Mouse (Mus musculus) adrenal gland, postnatal 36 days (tissue): ENCODE data around the gene Etnk1. TPM values are rescaled to one million over a fixed set of nuclear protein-coding genes. Genes with fewer than 3 reads are reported as not detected.
"Not testable (repeated sequence)": the region's sequence is repeated elsewhere in the genome, so short reads cannot be mapped to it uniquely, and the experiment has no call there.

Source experiments
- DNase-seq, 2 experiments: peaks; one replicate each; pipeline ENCODE4 v3.0.0; 2021; ENCODE audit warnings: mixed read lengths in 1 of 2
- total RNA-seq, 2 experiments: library from RNA; stranded (reverse); gene quantifications; 2 replicates each; pipeline ENCODE4 v1.2.3; 2021

Etnk1 gene
- total RNA-seq, 2 experiments from 2014 or later: 115 to 119 TPM

DNA sequence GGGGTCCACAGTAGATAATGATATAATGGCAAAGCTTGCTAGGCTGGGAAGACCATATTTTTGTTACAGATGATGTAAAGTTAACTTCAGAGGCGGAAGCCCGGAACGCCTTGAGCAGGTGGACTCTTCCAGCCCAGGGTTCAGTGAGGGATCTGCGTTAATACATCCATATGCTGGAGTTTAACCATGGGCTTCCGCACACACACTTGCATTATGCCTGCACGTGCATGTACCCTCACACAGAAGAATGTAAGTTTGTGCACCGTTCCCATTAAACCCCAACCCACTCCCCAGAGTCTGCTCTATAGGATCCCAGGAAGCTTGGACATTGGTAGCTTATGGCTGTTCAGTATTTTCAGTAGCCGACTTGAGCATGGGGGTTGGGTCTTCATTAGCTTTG is 4.0 kb downstream of the Etnk1 start:
- DNase-seq: no peak

DNA sequence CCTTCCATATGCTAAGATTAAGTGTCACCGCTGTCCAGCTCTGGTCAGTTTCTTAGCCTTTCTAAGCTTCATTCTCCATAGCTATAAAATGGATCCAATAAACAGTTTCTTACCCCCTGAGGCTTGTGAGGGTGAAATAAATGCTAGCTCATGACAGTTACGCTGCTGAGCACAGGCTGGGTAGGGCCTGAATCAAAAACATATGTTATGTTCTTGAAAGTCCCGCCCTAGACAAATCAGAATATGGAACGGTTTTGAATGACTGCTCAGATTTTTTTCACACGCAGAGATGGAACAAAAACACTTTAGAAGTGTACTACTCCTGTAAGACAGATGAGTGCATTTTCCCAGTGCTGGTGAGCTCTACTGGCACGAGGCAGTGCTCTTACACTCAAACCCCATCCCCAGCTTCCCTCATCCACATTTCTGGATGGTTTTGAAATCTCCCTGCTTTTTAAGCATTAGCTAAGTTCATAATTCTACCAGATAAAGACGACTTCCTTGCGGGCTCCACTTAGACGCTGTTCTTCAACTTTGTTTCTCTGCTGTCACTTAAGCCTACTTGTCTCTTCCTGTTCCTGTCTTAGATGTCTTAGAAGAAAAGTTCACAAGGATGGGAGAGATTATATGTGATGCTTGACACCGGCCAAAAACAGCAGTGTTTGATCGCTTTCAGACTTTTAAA is 4.9 kb downstream of the Etnk1 start:
- DNase-seq: no peak

DNA sequence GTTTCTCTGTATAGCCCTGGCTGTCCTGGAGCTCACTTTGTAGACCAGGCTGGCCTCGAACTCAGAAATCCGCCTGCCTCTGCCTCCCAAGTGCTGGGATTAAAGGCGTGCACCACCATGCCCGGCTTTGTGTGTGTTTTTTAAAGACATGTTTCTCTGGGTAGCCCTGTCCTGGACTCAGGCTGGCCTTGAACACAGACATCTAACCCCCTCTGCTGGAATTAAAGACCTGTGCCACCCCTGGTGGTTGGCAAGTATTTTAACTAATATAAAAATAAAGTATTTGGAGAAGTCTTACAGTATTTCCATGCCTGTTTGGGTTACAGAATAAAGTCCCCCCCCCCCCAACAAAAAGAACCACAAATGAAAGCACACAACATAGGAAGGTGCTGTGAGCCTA is 5.7 kb downstream of the Etnk1 start:
- DNase-seq: not testable (repeated sequence)

DNA sequence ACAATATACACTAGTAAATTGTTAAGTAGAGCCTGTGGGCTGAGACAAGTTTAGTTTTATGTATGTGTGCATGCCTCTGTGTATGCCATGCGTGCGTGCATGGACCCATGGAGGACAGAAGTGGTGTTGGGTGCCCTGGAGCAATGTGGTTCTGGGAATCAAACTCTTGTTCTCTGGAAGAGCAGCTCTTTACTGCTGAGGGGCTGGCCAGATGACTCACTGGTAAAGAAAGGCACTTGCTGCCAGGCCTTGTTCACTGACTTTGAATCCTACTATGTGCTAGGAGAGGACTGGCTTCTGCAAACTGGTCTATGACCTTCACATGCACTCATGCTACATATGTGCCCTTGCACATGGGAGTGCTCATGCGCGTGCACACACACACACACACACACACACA is 7.2 kb downstream of the Etnk1 start:
- no peak for DNase-seq

DNA sequence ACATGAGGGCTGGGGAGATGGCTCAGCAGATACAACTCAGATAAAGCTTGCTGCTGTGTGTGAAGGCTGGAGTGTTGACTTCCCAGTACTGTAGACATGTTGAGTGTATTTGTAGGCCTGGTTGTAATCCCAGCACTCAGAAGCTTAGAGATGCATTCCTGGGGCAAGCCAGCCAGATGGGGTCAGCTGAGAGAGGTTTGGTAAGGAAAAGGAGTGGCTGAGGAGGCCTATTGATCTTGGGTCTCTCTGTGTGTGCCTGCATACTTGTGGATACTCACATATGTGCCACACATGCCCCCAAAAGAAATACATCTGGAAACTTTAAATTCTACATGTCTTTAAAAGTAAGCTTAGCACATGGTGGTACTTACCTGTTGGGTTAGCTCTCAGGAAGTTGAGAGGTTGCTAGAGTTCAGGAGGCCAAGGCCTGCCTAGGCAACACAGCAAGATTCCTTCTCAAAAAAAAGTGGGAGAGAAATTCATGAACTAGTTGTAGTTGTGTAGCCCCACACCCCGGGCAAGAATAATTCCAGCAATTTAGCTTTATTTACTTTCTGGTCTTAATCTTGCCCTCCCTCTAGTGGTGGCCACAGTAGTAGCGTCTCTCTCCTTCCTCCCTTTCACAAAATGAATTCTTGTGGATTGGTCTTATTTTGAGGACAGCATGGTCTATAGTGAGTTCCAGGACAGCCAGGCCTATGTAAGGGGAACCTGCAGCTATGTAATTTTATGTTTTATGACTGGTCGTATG is 8.1 kb downstream of the Etnk1 start:
- DNase-seq: peak in 1 of 2 experiments; percentile 71

DNA sequence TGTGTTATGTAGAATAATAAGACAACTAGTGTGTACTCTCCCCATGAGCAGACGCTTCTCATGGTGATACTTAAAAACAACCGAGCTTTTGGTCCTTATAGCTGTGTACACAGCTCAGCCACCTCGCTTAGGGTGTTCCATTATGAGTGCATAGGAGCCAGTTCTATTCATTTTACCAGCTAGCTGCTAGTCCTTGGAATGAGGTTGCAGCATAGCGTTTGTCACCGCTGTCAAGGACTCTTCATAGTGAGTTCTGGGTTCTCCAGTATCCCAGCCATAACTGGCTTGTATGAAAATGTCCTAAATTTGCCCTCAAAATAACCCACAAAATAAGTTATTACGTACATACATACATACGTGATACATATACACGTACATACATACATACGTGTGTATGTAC is 9.1 kb downstream of the Etnk1 start:
- DNase-seq: peak; percentile 56 to 62

DNA sequence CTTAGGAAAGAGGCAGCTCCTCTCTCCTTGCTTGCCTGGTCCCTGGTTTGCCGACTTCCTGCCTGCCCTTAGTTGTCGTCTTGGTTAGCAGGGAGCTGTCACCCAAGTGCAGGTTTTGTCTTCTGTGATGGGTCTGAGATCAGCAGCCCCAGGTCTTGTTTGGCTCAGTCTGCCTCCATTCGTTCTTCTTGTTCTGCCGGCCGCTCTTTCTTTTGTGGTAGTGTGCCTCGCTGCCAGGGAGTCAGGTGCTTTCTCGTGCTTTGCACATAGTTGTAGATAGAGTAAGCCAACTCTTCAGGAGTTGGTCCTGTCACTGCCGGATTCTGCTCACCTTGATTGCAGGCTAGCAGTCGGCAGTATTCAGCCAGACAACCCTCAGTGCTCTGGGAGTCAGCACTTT is 9.6 kb downstream of the Etnk1 start:
- no peak for DNase-seq

DNA sequence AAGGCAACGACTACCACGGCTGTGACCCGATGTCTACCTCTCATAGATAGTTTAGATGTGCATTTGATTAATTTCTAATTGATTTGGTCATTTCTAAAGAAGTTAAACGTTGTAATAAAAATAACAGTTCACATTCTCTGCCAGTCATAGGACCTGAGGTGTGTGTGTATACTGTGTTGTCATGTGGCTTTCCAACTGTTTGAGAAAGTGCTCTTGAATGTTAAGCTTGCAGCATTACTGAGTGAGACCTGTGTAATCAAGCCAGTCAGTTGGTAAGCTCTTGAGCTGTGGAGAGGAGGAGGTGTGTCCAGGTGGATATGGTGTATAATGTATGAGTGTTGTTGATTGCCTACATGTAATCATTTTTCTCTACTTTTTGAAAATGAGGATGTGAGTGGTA is 12.2 kb downstream of the Etnk1 start:
- no peak for DNase-seq

DNA sequence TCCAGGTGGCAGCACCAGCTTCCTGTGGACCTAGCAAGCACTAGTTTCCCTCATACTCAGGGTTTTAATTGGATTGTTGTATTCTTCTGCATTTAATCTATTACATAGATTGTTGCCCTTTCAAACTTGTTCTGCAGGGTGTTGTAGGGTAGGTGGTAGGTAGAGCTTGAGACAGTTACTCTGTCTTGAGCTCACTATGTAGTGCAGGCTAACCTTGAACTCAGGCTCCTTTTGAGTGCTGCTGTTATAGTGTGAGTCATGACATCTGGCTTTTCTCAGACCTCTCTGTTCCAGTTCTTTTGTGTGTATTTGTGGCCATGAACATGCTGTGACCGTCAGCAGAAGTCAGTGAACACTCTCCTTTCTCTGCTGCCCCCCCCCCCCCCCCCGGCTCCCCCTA is 12.7 kb downstream of the Etnk1 start:
- peak in 1 of 2 experiments; percentile 37 for DNase-seq

DNA sequence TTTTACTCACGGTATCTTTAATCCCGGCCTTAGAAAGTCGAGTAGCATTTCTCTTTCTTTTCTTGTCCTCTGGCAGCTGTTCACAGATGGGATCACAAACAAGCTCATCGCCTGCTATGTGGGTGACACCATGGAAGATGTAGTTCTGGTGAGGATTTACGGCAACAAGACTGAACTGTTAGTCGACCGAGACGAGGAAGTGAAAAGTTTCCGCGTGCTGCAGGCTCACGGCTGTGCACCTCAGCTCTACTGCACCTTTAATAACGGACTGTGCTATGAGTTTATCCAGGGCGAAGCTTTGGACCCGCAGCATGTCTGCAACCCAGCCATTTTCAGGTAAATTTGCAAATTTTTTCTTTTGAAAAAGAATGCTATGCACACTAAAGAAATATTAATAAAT is 13.5 kb downstream of the Etnk1 start:
- no peak for DNase-seq

DNA sequence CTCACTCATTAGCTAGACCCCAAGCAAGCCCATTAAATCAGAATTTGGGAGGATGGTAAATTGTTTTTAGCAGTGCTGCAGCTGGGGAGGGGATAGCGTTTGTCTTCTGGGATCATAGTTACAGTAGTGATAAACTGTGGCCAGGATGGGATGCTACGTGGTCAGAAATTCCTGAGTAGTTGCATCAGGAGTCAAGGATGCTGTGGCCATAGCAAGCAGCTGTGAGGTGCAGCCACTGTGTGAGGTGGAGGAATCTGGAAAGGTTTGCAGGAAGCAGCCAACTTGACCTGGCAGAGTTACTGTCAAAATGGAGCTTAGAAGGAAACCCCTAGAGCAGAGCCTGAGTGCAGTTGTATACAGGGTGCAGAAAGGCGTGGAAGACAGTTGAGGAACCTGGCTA is 17.1 kb downstream of the Etnk1 start:
- no peak for DNase-seq

DNA sequence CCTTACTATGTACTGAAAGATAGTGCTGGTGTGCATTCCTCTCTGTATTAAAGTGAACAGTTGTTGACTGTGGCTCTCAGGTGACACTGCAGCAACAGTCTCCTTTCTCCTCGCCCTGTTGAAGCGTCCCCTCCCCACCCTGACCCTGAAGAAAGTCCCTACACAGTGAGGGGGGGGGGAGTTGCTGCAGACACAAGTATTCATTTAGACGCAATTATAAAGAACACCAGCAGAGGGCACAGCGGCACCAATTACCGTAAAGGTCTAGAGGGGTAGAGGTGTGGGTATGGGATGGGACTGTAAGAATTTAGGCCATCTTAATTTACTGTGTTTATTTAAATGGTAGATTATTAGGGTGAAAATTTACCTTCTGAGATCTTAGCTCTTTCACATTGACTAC is 17.7 kb downstream of the Etnk1 start:
- DNase-seq: peak in 1 of 2 experiments; percentile 28

DNA sequence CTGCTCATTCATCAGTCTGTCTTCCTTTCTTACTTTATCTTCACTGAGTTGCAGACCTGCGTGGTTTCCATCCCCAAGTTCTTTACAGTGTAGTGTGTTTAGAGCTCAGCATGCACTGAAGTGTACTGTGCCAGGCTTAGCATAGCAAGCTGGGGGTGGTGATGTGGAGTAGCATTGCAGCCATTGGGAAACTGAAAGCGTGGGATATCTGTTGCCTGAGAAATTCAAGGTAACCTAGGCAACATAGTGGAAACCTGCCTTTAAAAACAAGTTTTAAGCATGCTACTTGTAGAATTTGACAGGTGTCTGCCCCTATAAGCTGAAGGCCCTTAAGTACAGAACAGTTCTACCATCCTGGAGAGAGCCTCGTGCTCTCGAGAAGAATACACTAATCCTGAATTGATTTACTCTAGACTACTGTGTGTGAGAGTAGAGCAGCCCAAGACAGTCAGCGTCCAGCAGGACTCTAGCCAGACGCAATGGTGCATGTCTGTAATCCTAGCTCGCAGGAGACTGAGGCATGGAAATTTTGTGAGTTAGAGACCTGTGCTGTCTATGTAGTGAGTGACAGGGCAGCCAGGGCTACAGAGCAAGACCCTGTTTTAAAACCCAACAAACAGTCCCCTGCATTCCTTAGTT is 23.9 kb downstream of the Etnk1 start:
- DNase-seq: no peak

DNA sequence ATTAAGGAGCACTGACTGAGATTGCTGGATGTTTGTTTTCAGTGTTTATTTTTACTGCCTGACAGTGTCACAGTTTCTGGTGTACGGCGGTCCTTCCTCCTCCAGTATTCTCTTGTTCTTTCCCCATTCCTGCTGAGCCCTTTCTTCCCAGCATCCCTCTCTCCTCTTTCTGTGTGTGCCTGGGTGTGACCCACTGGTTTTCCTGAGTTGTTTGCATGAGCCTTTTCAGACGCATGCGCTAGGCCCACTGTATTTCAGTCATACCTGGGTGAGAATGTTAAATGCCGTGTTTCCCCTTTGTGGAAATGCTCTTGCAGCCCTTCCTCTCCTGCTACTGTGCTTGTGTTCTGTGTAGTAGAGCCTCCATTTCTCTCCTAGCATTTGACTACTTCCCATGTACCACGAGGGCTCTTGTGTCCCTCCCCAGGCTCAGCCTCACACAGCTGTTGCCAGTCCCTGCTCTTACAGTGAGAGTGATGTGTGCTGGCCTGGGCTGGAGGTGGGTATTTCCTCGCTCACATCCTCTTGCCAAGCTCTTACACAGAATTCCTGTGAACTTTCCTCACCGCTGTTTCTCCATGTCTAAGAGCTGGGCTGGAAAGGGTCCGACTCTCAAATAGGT is 24.6 kb downstream of the Etnk1 start:
- no peak for DNase-seq

DNA sequence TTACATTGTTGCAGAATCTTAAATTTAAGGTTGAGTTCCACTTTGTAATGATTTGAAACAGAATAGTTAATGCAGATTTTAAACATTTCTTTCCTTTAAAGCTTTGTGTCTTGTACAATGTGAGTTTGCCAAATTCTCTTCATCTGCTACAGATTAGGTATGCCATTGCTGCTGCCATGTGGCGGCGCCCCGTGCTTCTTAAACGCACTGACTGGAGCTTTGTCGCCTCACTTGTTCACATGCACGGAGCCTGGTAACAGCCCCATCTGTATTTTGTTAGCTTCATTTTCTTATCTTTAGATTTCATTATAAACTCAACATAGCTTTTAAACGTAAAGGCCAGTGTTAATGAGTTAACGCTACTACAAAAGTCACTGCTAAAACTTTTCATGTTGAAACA is 25.7 kb downstream of the Etnk1 start:
- DNase-seq: no peak

DNA sequence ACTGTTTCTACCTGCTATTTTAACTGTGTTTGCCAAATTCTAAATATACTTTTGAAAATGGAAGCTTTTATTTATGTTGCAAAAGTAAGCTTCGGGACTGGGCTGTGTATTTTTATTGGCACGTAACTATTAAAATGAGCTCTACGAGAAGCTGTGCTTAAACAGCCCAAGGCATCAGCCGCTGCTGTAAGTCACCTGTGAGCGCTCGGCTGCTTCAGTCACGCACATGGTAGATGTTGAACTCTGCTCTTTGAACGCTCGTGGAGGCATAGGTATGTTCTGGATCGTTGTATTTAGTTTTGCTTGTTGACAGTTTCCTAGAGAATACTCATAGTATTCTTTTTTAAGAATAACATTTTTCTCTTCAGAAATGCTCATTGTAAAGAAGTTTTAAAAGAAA is 26.1 kb downstream of the Etnk1 start:
- no peak for DNase-seq

DNA sequence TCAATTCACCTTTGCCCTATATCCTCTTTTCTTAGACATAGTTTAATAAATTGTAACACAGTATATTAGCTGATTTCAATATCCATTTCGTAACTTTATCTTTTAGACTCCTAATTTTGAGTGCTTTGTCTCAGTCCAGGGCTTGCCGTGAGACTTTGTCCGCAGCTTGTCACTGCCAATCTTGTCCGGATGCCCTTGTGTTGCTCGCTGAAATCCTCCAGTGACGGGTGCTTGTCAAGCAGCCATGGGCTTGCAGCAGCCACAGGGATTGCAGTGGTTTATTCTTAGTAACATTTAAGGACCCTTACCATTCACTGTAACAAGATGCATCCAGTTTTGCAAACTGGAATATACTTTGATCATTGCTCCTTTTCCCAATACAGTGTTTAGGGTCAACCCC is 26.6 kb downstream of the Etnk1 start:
- peak in 1 of 2 experiments; percentile 27 for DNase-seq

DNA sequence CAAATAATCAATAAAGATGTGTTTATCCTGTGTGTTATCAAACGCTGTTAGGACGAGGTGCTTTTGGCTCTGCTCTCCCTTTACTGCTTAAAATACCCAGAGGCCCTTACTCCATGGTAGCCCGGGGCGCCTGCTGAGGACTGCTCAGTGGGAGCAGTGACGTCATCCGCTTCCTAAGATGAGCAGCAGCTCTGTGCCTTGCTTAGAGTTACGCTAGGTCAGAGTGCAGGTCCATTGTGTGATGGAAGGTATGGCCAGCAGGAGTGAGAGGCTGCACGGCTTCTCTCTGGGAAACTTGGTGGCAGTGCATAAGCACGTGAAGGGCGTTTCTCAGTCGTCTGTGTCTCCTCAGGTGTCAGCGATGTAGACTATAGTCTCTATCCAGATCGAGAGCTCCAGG is 30.0 kb downstream of the Etnk1 start:
- DNase-seq: no peak

DNA sequence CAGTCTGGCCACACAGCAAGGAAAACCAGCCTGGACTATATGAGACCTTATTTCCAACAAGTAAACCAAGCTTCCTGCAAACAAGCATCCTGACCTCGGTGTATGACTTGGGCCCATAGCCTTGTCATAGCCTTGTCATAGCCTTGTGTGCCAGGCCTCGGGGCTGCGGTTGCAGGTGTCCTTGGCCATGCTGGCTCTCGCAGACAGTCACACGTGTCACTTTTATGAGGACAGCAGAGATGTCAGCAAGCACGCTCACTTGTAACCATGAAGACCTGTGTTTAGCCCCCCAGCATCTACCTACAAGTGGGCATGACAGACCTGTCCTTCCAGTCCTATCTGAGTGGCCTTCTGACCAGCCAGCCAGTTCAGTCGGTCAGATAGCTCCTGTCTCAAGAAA is 31.4 kb downstream of the Etnk1 start:
- peak; percentile 75 to 85 for DNase-seq

DNA sequence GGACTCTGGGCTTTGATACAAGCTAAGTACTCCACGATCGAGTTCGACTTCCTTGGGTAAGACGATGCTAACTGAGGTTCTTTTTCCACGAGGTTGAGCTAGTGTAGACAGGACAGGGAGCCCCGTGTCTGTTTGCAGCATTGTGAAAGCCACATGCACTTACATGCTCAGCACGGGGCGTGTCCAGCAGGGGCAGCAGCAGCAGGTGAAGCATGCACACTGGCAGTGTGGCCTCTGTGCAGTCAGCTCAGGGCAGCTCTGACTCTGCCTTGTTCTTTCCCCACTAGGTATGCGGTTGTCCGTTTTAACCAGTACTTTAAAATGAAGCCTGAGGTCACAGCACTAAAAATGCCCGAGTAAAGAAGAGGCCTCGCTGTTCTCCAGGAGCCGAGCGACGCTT is 36.1 kb downstream of the Etnk1 start:
- DNase-seq: no peak

DNA sequence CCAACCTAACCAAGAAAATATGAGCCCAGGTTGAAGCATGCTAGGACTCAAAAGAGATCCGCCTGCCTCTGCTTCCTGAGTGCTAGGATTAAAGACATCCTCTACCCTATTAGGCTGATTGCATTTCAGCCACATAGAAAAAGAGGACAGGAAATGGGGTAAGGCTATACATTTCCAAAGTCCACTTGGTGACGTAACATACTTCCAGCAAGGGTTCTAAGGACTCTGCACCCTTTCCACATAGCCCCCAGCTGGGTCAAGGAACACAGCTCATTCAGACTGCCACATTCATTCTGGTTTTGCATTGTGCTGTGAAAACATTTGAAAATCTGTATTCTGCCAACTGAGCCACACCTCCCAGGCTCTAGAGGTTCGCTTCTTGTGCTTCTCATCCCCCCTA is 41.9 kb downstream of the Etnk1 start:
- no peak for DNase-seq

DNA sequence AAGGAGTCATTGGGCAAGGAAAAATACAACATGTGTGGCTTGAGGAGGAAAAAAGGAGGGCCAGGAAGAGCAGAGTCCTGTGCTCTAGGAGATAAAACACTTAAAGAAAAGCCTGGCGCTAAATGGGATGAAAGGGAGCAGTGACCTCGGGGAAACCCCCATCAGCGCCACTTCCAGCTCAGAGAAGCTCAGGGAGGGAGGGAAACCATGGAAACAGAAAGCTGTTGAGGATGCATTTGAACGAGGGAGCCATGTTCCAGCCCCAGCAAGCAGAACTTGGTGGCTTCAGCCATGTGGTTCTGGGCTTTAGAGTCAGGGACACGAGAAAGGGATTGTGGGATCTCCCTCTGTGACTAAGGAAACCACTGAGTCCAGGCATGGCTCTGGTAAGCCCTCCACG is 45.7 kb downstream of the Etnk1 start:
- DNase-seq: no peak

DNA sequence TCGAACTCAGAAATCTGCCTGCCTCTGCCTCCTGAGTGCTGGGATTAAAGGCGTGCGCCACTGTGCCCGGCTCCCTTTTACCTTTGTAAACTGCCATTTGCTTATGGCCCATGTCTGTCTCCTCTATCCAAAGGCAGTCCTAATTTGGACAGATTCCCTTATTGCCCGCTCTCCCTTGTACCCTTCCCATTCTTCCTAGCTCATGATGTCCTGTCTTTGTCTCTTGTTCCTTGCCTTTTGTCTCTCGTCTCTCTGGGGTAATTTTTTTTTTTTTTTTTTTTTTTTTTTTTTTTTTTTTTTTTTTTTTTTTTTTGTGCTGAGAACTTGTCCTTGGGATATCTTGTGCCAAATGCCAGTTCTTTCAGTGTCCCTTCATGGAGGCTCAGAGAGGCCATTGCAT is 46.4 kb downstream of the Etnk1 start:
- DNase-seq: no peak
